Mouse (Mus musculus): ENCODE results near the gene Rnf180.
A peak's percentile ranks its signal among the peaks of the same experiment; 100 is the strongest.

Rnf180 gene

DNA sequence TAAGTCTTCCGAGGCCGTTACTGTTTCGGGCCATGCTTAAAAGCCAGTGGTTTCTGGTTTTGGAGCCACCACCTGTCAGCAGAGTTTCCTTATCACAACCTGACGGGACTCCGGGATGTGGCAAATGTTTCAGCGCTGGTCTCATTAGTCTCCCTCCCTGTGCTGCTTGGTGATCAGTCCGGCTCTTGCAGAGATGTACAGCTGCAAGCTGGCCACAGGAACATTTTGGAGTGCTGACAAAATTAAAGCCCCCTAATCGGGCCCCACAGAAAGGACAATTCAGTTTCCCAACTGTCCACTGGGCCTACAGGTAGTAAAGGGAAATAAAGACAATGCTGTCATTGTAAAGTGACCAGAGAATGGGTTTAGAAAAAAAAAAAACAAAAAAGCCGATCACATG, 44.4 kb downstream of the Rnf180 start:
- DNase-seq: no peak

DNA sequence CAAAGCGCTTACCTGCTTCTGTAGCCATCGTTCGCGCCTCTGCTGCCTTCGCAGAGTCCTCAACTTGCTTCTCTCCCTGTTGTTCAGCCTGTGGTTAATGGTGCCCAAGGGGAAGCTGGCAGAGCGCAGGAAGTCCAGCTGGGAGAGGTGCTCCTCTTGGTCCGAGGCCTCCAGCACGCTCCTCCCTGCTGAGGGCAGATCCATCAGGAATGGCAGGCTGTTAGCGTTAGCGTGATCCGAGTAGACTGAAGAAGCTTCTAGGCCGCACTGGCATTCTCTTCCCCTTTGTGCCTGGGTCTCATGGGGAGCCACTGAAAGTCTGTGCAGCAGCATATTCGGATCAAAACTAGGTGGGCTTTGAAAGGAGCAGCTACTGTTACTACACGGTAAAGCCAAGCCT, 45.0 kb downstream of the Rnf180 start:
- DNase-seq: no peak

DNA sequence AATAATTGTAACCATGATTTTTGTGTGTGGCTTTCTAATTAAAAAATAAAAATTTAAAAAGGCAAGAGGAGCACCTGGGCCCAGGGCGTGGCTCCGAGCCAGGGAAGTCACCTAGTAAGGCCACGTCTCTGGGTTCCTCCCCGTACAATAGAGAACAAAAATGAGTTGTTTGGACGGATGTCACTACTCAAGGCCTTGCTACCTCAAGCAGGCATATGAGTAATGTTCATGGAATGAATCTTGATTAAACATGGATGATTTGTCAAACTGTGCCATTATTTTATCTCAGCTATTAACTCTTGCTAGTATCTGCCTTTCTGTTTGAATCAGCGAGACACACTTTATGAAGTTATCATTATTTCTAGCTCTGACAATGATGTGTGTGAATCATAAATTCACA, 46.9 kb downstream of the Rnf180 start:
- no peak for DNase-seq

DNA sequence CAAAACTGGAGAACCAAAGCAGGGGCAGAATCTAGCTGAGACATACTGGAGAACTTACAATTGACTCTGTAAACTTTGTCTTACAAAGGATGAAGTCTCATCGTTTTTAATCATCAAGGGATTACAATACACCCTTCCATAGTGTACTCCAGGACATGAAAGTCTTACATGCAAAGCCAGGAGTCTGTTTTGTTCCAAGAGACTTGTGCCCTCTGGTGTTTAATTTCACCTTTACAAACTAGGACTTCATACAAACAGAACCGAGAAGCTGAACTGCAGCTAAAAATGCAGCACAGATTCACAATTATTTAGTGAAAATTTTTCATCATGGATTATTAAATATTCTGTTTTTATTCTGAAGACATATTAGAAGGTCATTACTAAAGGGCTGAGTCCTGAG, 53.8 kb downstream of the Rnf180 start:
- DNase-seq: no peak

GRCm38 (mm10) chr13:105227126-105227525, 67.5 kb downstream of the Rnf180 start:
- no peak for DNase-seq

- DNase-seq: no peak
Measured at GRCm38 (mm10) chr13:105224048-105224447, 70.6 kb downstream of the Rnf180 start.

- DNase-seq: peak; percentile 12
Measured at GRCm38 (mm10) chr13:105223147-105223546, 71.5 kb downstream of the Rnf180 start.

DNA sequence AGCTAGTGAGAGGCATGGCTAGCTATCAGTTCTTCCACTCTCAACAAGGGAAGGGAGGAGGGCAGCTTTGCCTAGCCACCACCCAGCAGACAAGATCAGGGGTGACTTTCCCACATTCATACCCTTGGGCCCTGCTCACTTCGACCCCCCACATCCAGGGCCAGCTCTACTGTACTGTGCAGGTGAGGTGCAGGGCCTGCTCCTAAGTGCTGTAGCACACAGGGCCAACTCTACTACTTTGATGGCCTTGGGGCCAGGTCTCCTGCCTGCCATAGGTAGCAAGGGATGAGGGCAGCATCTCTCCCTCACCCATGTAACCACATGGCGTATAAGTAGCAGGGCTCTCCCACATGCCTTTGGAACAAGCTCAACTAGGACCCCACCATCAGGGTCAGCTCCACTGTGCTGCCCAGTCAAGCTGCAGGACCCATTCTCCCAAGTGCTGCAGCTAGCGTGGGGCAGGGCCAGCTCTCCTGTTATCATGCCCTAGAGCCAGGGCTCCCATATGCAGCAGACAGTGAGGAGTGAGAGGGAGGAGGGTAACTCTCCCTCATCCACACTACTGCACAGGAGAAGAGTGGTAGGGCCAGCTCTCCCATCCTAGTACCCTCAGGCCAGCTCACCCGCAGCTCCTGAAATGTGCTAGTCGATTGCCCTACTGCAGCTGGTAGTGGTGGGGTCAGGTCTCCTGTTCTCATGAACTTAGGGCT, 72.4 kb downstream of the Rnf180 start:
- DNase-seq: no peak

DNA sequence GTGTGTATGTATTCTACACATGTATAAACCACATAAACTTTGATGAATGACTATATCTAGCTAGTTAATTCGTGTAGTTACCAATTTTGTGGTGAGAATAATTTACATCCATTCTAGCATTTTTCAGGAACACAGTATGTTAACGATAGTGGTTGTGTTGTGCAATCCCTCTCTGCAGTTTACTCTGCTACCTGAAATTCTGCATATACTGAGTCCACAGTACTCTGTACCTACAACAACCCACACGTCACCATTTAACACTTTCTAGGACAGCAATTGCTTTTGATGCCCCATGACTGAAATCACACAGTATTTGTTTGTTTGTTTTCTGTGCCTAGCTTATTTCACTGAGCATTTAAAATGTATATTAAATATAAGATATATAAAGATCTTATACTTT, 83.9 kb downstream of the Rnf180 start:
- DNase-seq: no peak

DNA sequence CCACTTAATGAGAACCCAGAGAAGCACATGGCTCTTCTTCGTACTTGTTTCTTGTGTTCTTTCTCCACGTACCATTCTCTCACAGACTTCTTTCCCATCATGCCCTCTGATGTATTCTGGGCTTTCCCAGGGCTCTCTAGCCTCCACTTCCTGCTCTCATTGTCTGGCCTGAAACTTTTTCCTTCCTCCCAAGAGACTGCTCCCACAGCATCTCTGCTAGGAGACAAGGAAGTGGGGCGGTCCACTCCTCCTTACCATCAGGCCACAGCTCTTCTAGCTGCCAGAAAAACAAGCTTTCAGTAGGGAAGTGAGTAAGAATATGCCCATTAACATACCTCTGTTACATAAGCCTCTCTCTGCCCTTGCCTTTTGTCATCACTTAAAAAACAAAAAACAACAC, 90.8 kb downstream of the Rnf180 start:
- DNase-seq: peak; percentile 6

- no peak for DNase-seq
Measured at GRCm38 (mm10) chr13:105198658-105199057, 96.0 kb downstream of the Rnf180 start.

GRCm38 (mm10) chr13:105198028-105198427, 96.6 kb downstream of the Rnf180 start:
- DNase-seq: no peak

DNA sequence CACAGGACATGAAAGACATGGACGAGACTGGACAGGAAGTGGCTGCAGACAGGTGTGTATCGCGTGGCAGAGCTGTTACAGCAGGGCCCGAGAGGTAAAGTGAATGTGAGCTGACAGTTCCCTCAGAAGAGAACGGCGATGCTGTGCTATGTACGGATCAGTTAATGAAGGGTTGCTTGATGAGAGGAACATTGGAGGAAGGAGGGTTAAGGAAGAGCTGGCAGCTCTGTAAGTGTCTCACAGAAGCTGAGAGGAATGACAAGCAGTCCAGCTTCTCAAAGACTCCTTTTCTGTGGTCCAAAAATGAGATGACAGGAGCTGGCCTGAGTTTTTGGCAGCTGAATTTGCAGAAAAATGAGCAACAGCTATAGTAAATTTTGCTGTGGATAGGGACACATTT, 101.0 kb downstream of the Rnf180 start:
- DNase-seq: no peak

DNA sequence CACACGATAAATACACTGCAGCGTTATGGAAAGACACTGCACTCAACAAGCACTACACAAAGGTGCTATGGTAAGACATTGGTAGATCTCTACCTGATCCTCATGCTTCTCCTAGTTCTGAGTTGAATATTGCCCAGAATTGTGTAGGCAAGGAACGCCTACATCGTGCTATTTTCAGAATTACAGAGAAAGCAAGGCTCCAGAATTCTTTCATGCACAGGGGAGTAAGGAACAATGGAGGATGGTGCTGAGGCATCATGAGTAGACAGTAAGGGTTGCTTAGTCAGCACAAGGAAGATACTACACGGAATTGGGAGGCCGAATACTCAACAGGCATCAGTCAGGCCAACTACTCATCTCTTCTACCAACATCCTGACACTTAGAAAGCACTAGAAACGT, 105.9 kb downstream of the Rnf180 start:
- DNase-seq: no peak

DNA sequence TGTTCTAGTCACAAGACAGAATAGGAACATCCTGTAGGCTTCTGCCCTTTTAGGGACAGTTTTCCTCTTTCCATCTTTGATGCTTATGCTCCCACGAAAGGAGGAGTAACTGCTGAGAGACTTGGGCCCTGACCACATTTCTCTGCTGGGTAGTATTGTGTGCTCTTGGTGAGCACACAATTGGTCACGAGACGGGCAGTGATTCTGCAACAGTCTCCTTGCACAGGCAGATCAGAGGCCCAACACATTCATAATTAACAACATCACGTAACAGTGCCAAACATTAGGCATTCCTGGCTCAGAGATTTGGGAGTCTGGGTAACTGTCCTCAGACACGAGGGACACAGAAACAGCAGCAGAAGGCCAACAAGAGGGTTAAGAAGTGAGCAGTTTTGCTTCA, 113.8 kb downstream of the Rnf180 start:
- no peak for DNase-seq

DNA sequence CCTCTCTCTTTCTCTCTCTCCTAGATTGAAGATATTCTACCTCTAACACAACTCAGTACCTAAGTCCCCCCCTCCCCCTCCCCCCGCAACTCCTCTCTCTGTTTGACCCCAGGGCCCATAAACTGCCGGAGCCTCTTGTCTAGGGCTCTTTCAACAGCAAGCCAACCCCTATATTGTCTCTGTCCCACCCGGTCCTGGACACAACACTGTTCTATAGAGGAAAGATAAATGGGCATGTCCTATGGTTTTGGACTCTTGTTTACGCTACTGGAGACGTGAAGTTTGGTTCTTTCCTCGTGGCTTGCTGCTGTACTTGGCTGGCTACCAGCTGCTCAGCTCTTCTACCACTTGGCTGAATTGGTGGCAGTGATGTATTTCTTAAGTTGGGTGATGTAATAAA, 129.2 kb downstream of the Rnf180 start:
- DNase-seq: no peak

- peak; percentile 8 for DNase-seq
Measured at GRCm38 (mm10) chr13:105153955-105154354, 140.7 kb downstream of the Rnf180 start.

GRCm38 (mm10) chr13:105150006-105150405, 144.6 kb downstream of the Rnf180 start:
- no peak for DNase-seq

DNA sequence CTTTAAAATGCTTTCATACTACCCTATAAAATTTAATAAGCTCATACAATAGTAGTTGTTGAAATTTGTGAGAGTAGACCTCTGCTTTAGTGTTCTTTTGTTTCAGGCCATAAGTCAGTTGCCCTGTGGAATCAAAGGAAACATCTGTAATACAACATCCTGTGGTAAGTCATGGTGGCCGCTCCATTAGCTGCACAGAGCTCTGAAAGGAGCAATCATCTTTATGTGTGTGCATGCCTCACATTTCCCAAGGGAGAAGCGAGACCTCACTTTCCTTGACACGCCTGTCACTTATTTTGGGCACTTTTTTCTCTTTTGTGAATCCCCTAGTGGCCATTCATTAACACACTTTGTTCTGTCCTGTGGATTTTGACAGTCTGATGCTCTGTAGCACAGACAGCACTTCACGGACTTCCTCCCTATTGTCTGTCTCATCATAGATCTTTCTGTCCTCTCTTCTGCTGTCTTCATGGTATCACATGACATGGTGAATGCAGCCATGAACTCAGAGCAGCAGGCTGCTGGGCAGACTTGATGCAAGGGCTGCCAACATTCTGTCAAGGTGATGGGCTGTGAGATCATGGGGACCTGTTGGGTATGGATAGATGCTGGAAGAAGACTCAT, 146.7 kb downstream of the Rnf180 start:
- DNase-seq: peak; percentile 33

DNA sequence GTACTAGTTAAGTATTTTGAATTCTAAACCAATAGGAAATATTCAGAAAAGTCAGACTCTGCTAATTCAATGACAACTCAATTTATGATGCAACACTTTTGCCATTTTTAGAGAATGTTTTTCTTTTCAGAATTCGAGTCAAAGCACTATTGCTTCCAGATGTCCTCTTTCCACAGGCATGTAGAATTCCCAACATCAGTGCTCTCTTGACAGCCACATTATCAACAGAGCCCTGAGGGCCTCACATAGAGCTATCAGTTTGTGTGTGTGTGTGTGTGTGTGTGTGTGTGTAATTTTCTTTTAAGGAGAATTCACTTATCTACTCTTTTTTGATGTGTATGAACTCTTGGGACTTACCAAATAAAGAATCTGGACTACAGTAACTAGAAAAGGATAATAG, 147.8 kb downstream of the Rnf180 start:
- no peak for DNase-seq

DNA sequence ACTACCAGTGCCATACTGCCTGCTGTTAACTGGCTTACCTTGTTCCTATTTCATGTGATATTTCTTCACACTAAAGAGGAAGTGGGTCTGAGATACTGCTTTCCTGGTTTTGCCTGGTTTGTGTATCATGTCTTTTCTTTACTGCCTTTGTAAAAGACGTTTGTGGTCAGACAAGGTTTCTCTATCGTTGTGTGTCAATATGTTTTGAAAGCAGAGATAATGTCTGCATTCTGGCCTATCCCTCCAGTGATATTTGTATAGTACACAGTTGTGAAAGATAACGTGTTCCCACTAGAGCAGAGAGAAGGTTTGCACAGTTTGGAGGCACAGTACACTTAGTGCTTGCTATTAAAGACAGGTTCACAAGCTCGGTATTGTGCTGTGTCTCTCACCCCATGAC, 154.7 kb downstream of the Rnf180 start:
- no peak for DNase-seq

- no peak for DNase-seq
Measured at GRCm38 (mm10) chr13:105134397-105134796, 160.2 kb downstream of the Rnf180 start.

GRCm38 (mm10) chr13:105132776-105133175, 161.8 kb downstream of the Rnf180 start:
- DNase-seq: no peak

- DNase-seq: no peak
Measured at GRCm38 (mm10) chr13:105132370-105132769, 162.2 kb downstream of the Rnf180 start.

DNA sequence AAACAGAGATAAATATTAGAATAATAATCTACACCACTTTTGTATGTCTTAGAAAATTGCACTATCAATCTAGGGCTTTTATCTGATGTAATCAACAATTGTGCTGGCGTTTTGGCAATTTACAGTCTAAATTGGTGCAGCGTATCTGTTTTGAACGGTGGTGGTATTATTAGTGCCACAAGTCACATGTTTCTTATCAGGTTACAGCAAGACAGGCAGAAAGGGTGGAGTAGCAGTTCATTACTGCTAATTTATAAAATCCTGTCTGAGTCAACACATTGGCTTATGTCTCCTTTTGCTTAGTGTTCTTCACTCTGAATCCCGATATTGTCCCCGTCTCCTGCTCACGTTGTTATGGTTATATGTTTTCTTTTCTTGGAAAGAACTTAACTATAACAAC, 164.5 kb downstream of the Rnf180 start:
- no peak for DNase-seq

Measured in kidney, postnatal 14 days (tissue).